Mouse (Mus musculus) spleen, postnatal 10 days (tissue): ENCODE measurements around the gene Akr1b3.

Source experiments
- DNase-seq, 2 experiments: peaks; one replicate each; pipeline ENCODE4 v3.0.0; 2021 to 2022; ENCODE audit warnings: low spot score in 2 of 2

The Akr1b3 gene

GRCm38 (mm10) chr6:34331379-34331778 is 14.1 kb upstream of the Akr1b3 start:
- DNase-seq = no peak

GRCm38 (mm10) chr6:34322121-34322520 is 4.8 kb upstream of the Akr1b3 start:
- DNase-seq = no peak

DNA sequence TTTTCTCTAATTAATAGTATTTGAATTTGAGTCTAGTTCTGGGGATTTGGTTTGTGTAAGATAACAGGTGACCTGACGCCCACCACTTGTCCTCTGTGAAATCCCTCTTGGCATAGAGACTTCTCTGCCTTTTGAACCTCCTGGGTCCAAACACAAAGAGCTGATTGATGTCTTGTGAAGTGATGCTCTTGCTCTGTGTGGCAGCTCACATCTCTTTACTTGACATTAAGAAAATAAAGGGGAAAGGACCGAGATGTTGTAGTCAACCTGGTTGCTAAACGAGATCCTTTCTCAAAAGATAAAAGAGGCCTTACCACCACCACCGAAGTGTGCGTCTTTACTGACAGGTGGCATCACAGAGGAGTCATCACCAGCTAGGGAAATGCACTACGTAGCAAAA is 1.4 kb upstream of the Akr1b3 start:
- DNase-seq = no peak

- DNase-seq = peak in 1 of 2 experiments; percentile 30
Measured at GRCm38 (mm10) chr6:34318172-34318571, 894 bp upstream of the Akr1b3 start.

DNA sequence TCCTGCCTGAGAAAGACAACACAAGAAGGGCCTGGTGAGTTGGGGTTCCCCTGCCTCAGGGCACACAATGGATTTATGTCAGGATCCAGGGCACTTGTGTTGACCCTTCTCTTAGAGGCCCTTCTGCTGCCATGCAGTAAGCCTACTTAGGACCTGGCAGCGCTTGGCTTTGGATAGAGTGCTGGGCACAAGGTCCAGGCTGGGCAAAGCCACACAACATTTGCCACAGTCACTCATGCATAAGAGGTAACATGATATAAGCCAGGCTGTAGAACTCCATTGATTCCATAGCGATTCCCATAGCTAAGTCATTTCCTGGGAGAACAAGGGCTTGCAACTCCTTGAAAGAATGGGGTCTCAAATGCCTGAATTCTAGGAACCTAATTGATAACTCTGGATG is 3.4 kb downstream of the Akr1b3 start:
- no peak for DNase-seq

GRCm38 (mm10) chr6:34313386-34313785 is 3.9 kb downstream of the Akr1b3 start:
- no peak for DNase-seq

DNA sequence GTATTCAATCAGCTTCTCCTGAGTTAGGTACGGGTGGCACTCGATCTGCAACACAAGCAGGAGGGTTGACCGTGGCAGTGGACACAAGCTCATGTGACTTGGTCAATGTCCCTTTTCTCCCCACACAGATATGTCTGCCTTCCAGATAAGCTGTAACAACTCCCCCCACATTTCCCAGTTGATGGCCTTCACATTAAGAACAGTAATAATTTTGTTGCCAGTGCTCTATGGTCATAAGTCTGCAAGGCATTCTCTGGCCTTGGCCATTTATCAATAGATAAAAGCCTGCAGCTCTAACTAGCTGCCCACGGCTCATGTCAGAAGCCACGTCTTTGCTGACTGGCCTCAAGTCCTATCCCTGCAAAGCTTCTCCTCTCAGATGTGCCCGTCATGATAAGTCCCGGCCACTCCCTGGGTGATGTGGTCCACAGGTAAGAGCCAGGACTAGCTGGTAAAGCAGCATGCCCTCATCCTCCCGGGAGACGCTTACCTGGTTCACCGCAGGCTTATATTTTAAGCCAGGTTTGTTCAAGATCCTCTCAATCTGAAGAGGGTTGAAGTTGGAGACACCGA is 7.2 kb downstream of the Akr1b3 start:
- no peak for DNase-seq

DNA sequence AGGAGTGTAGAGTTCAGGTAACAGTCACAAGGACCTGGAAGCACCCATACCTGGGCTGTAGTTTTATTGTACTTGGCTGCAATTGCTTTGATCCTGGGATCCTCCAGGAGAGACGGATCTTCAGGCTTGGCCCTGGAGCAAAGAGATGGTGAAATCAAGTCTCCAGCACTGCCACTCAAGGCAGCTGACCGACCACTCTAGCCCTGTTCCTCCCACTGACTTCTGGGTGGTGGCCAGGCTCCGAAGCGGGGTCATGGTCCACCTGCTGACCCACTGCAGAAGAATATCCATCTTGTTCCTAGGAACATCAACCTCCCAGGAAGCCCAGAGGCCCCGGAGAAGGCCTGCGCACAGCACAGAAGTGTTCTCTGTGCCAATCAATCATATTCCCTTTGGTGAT is 7.8 kb downstream of the Akr1b3 start:
- DNase-seq = no peak

- DNase-seq = no peak
Measured at GRCm38 (mm10) chr6:34306797-34307196, 10.5 kb downstream of the Akr1b3 start.

DNA sequence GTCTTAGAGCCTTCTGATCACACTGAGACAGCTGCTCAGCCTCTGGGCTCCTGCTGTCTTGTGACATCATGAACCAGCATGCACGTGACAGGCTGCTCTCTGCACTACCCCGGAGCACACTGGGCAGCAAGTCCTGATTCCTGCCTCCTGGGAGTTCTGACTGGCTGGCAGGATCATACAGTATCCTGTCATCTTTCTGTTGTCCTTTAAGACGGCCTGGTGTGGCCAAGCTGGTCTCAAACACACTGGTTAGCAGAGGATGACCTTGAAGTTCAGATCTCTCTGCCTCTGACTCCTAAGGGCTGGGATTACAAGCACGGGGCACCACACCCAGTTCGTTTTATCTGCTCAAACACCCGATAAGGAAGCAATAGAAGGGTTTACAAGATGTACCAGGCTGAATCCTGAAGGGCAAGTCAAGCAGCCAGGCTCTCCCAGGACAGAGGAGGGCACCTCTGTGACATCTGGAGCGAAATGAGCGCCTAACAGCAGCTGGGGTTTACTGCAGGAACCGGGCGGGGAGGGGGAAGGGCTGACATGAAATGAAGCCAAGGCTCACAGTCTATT is 12.5 kb downstream of the Akr1b3 start:
- DNase-seq = no peak

GRCm38 (mm10) chr6:34297055-34297454 is 20.2 kb downstream of the Akr1b3 start:
- no peak for DNase-seq

GRCm38 (mm10) chr6:34295437-34295836 is 21.8 kb downstream of the Akr1b3 start:
- DNase-seq = no peak

DNA sequence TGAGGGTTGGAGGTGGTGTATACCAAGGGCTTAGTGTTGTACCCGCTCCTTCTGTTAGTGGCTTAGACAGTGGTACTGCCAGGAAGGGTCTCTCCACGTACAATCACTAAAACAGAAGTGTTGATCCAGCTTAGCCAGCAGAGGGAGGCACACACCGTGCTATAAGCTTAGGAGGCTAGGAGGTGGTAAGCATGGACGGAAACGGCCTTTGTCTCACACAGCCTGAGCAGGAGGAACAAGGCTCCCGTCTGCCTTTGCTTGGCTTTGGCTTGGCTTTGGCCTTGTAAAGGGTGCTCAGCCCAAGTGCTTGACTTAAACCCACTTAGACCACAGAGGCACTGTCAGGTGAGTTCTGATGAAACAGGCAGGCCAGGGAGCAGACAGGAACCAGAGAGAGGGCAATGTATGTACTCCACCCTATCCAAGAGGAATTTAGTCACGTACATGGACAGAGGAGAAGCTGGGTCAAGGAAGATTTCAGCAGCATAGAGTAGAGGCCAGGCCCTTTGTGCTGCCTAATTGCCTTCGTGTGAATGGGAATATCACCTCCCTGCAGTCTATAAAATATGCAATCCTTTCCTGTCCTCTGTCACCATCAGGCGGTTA is 24.3 kb downstream of the Akr1b3 start:
- peak; percentile 24 to 72 for DNase-seq

- no peak for DNase-seq
Measured at GRCm38 (mm10) chr6:34292196-34292881, 24.9 kb downstream of the Akr1b3 start.

DNA sequence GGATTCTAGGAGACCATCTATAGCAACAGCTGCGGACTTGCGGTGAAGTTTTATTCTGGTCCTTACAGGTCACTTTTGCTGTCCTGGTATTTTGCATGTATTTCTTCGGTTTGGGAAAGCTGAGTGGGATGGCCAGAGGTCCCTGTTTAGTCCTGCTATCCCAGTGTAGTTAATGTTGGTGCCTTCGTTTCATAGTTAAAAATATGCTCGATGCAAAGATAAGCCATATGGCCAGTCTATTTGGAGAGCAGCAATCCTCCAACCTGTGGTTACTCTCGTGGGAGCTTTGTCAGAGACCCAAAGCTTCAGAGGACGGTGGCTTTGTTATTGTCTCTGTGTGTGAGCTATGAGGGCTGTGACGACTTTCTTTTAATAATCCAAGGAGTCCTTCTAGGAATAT is 26.6 kb downstream of the Akr1b3 start:
- no peak for DNase-seq

- DNase-seq = no peak
Measured at GRCm38 (mm10) chr6:34290091-34290490, 27.2 kb downstream of the Akr1b3 start.

GRCm38 (mm10) chr6:34288098-34288497 is 29.2 kb downstream of the Akr1b3 start:
- DNase-seq = no peak

- DNase-seq = no peak
Measured at GRCm38 (mm10) chr6:34286841-34287240, 30.4 kb downstream of the Akr1b3 start.

GRCm38 (mm10) chr6:34278385-34278784 is 38.9 kb downstream of the Akr1b3 start:
- no peak for DNase-seq

- DNase-seq = peak; percentile 10 to 47
Measured at GRCm38 (mm10) chr6:34277665-34278064, 39.6 kb downstream of the Akr1b3 start.

DNA sequence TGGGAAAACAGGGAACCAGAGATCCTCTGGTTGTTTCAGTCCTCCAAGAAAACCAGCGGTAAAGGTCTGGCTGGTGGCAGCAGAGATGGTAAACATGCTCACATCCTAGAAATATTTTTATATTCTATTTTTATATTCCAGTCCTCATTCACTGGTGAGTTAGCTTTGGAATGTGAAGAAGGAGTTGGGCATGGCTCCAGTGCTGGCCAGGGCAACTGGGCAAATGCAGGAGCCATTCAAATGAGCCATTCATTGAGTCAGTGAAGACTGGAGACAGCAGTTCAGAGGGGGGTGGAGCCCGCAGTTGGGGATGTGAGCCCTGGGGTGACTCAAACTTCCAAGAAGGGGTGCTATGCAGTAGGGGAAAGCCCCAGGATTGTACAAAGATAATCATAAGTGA is 42.9 kb downstream of the Akr1b3 start:
- DNase-seq = no peak

GRCm38 (mm10) chr6:34273073-34273472 is 44.2 kb downstream of the Akr1b3 start:
- DNase-seq = no peak

DNA sequence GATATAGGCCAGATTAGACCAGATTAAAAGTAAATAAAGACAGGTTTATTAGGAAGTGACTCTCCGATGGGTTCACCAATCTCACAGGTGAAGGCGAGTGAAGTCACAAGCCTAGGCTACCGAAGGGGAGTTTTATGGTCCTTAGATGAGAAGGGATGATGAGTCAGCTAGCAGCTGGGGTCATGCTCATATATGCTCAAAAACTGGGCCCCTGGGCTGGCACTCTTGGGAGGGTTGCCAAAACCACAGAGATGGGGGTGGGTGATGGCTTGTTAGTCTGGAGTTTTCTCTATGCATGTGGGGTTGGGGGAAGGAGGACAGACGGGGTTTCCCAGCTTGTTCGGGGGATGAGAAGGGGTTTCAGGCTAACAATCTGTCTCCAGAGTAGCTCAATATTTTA is 44.8 kb downstream of the Akr1b3 start:
- no peak for DNase-seq
